Mouse (Mus musculus): ENCODE data around the gene Amotl1.

GRCm38 (mm10) chr9:14530004-14530403 lies 114.9 kb downstream of the Amotl1 start:
- TF ChIP-seq CTCF (IDR thresholded peaks at IDR 0.05; ENCODE audit: low read depth): no peak
- no peak for TF ChIP-seq EP300 (IDR thresholded peaks at IDR 0.05; ENCODE audit: low read depth)

All from liver, postnatal 0 days (tissue).